Mouse (Mus musculus): ENCODE measurements around the gene Slco3a1.

The Slco3a1 gene

DNA sequence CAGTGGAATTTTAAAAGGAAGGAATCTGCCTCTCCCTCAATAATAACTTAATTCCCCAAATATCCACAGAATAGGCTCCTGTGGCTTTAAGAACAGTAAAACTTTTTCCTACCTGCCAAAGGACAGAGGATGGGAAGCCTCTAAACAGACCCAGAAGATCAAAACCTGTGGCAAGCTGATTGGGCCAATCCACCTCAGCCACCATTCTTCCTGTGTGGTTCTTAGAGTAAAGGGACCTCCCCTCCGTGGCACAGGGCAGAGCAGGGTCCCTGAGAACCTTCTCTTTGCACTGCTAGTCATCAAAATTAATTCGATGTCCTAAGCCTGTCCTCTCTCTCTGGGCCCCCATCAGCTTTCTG is 2.6 kb downstream of the Slco3a1 start:
- no peaks in the 10 kb centered on the region for H3K36me3 ChIP-seq (ENCODE audit: insufficient read depth, low read length)
- H3K4me3 ChIP-seq (replicated peaks; ENCODE audit: low read length), result no peak overlapping the region
- peaks cover 13% of the 10 kb centered on the region for H3K4me1 ChIP-seq (replicated peaks; ENCODE audit: low read depth, low read length)
- TF ChIP-seq CTCF (conservative IDR thresholded peaks at IDR 0.05; ENCODE audit: low read length), result no peak
- TF ChIP-seq NANOG (IDR thresholded peaks at IDR 0.05; ENCODE audit: borderline replicate concordance, low read length), result no peak
- TF ChIP-seq POU5F1 (IDR thresholded peaks at IDR 0.05; ENCODE audit: borderline replicate concordance, low read length), result no peak
- peaks cover 52% of the 10 kb centered on the region for H3K27me3 ChIP-seq (ENCODE audit: insufficient read depth, low read length)
- no peaks in the 10 kb centered on the region for H3K9me3 ChIP-seq (ENCODE audit: low read length)

GRCm38 (mm10) chr7:74551338-74551999 is 3.1 kb downstream of the Slco3a1 start:
- peaks cover 52% of the 10 kb centered on the region for H3K27me3 ChIP-seq (ENCODE audit: insufficient read depth, low read length)
- TF ChIP-seq POU5F1 (IDR thresholded peaks at IDR 0.05; ENCODE audit: borderline replicate concordance, low read length), result no peak
- H3K9me3 ChIP-seq (ENCODE audit: low read length), result no peaks in the 10 kb centered on the region
- no peaks in the 10 kb centered on the region for H3K36me3 ChIP-seq (ENCODE audit: insufficient read depth, low read length)
- no peak overlapping the region for H3K4me3 ChIP-seq (replicated peaks; ENCODE audit: low read length)
- peaks cover 13% of the 10 kb centered on the region for H3K4me1 ChIP-seq (replicated peaks; ENCODE audit: low read depth, low read length)

- Histone ChIP-seq H3K36me3 (ENCODE audit: insufficient read depth, low read length) (no peaks in the 10 kb centered on the region), H3K9me3 (ENCODE audit: low read length) (no peaks in the 10 kb centered on the region), H3K4me1 (replicated peaks; ENCODE audit: low read depth, low read length) (peaks cover 6% of the 10 kb centered on the region), H3K4me3 (replicated peaks; ENCODE audit: low read length) (no peak overlapping the region), H3K27me3 (ENCODE audit: insufficient read depth, low read length) (peaks cover 40% of the 10 kb centered on the region)
- TF ChIP-seq NANOG (IDR thresholded peaks at IDR 0.05; ENCODE audit: borderline replicate concordance, low read length) (no peak), POU5F1 (IDR thresholded peaks at IDR 0.05; ENCODE audit: borderline replicate concordance, low read length) (no peak), CTCF (conservative IDR thresholded peaks at IDR 0.05; ENCODE audit: low read length) (no peak)
Measured at GRCm38 (mm10) chr7:74549686-74550085, 4.9 kb downstream of the Slco3a1 start.

GRCm38 (mm10) chr7:74549013-74549582 is 5.5 kb downstream of the Slco3a1 start:
- H3K9me3 ChIP-seq (ENCODE audit: low read length), result no peaks in the 10 kb centered on the region
- H3K4me1 ChIP-seq (replicated peaks; ENCODE audit: low read depth, low read length), result peaks cover 6% of the 10 kb centered on the region
- H3K27me3 ChIP-seq (ENCODE audit: insufficient read depth, low read length), result peaks cover 37% of the 10 kb centered on the region
- H3K36me3 ChIP-seq (ENCODE audit: insufficient read depth, low read length), result no peaks in the 10 kb centered on the region
- no peak overlapping the region for H3K4me3 ChIP-seq (replicated peaks; ENCODE audit: low read length)
- no peak for TF ChIP-seq NANOG (IDR thresholded peaks at IDR 0.05; ENCODE audit: borderline replicate concordance, low read length)
- no peak for TF ChIP-seq POU5F1 (IDR thresholded peaks at IDR 0.05; ENCODE audit: borderline replicate concordance, low read length)
- TF ChIP-seq CTCF (conservative IDR thresholded peaks at IDR 0.05; ENCODE audit: low read length), result no peak

DNA sequence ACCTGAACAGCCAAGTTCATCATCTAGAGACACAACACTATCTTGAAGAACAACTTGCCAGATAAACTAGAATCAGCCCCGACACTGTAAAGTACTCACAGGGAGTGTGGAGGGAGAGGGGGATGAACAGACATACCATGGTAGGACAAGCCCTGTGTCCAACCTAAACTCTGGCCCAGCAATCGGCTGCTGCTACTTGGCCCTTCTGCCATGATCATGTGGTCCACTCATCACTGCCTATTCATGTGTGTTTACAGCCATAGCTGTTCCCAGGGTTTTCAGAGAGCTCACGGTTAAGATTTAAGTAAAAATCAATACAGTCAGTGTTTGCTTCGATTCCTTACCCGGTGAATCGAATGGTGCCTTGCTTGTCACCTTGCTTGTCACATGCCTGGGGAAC is 7.9 kb downstream of the Slco3a1 start:
- H3K9me3 ChIP-seq (ENCODE audit: low read length), result no peaks in the 10 kb centered on the region
- H3K4me1 ChIP-seq (replicated peaks; ENCODE audit: low read depth, low read length), result no peaks in the 10 kb centered on the region
- no peaks in the 10 kb centered on the region for H3K36me3 ChIP-seq (ENCODE audit: insufficient read depth, low read length)
- TF ChIP-seq POU5F1 (IDR thresholded peaks at IDR 0.05; ENCODE audit: borderline replicate concordance, low read length) (no peak), NANOG (IDR thresholded peaks at IDR 0.05; ENCODE audit: borderline replicate concordance, low read length) (no peak), CTCF (conservative IDR thresholded peaks at IDR 0.05; ENCODE audit: low read length) (no peak)
- H3K27me3 ChIP-seq (ENCODE audit: insufficient read depth, low read length), result peaks cover 13% of the 10 kb centered on the region
- no peak overlapping the region for H3K4me3 ChIP-seq (replicated peaks; ENCODE audit: low read length)

DNA sequence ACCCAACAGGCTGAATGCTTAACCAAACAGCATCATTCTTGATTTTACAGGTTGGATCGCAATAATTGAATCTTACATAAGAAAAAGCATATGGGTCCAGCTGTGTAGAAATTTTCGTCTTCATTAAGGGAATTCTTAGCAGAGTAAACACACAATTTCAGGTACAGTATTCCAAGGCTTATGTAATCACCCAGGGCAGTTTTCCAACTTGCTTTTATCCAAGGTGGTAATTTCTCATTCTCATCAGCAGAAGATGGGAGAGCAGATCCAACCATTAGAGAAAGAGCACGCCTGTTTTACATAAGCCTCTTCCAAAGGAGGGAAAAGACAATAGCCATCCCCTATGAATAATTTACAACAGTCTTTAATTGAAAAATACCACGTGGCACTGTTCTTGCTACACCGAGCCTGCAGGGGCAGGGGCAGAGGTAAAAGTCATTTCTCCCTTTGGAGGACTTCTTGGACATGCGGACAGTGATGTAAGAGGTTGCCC is 9.0 kb downstream of the Slco3a1 start:
- Histone ChIP-seq H3K9me3 (ENCODE audit: low read length) (no peaks in the 10 kb centered on the region), H3K4me3 (replicated peaks; ENCODE audit: low read length) (no peak overlapping the region), H3K27me3 (ENCODE audit: insufficient read depth, low read length) (peaks cover 3% of the 10 kb centered on the region), H3K36me3 (ENCODE audit: insufficient read depth, low read length) (no peaks in the 10 kb centered on the region), H3K4me1 (replicated peaks; ENCODE audit: low read depth, low read length) (no peaks in the 10 kb centered on the region)
- no peak for TF ChIP-seq POU5F1 (IDR thresholded peaks at IDR 0.05; ENCODE audit: borderline replicate concordance, low read length)
- TF ChIP-seq CTCF (conservative IDR thresholded peaks at IDR 0.05; ENCODE audit: low read length), result no peak
- TF ChIP-seq NANOG (IDR thresholded peaks at IDR 0.05; ENCODE audit: borderline replicate concordance, low read length), result no peak

- H3K27me3 ChIP-seq (ENCODE audit: insufficient read depth, low read length), result no peaks in the 10 kb centered on the region
- H3K36me3 ChIP-seq (ENCODE audit: insufficient read depth, low read length), result no peaks in the 10 kb centered on the region
- TF ChIP-seq CTCF (conservative IDR thresholded peaks at IDR 0.05; ENCODE audit: low read length) (no peak), POU5F1 (IDR thresholded peaks at IDR 0.05; ENCODE audit: borderline replicate concordance, low read length) (no peak), NANOG (IDR thresholded peaks at IDR 0.05; ENCODE audit: borderline replicate concordance, low read length) (no peak)
- no peaks in the 10 kb centered on the region for H3K9me3 ChIP-seq (ENCODE audit: low read length)
- no peak overlapping the region for H3K4me3 ChIP-seq (replicated peaks; ENCODE audit: low read length)
- H3K4me1 ChIP-seq (replicated peaks; ENCODE audit: low read depth, low read length), result no peaks in the 10 kb centered on the region
Measured at GRCm38 (mm10) chr7:74544306-74544705, 10.3 kb downstream of the Slco3a1 start.

DNA sequence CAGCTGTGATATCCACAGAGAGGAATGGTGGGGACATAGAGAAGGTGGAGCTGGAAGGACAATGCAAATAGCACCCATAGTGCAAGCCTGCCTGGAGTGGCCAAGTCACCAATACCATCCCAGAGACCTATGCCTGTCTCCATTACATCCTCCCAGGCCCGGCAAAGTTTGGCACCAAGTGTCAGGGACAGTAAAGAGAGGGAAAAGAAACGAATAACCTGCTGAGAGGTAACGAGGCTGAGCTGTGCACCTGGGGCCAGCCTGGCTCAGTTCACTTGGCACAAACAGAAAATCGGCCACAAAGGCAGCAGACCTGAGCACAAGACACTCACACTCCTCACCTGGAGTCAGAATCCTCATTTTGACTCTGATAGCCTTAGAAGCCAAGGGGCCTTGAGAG is 12.6 kb downstream of the Slco3a1 start:
- Histone ChIP-seq H3K9me3 (ENCODE audit: low read length) (no peaks in the 10 kb centered on the region), H3K27me3 (ENCODE audit: insufficient read depth, low read length) (no peaks in the 10 kb centered on the region), H3K4me1 (replicated peaks; ENCODE audit: low read depth, low read length) (no peaks in the 10 kb centered on the region), H3K4me3 (replicated peaks; ENCODE audit: low read length) (no peak overlapping the region), H3K36me3 (ENCODE audit: insufficient read depth, low read length) (no peaks in the 10 kb centered on the region)
- TF ChIP-seq CTCF (conservative IDR thresholded peaks at IDR 0.05; ENCODE audit: low read length) (no peak), POU5F1 (IDR thresholded peaks at IDR 0.05; ENCODE audit: borderline replicate concordance, low read length) (no peak), NANOG (IDR thresholded peaks at IDR 0.05; ENCODE audit: borderline replicate concordance, low read length) (no peak)

All from E14TG2a.4 (cell line).